Mouse (Mus musculus) liver (tissue): ENCODE measurements around the gene Myl6.

Source experiments
- DNase-seq: peaks from one replicate; pipeline ENCODE4 v3.0.0-alpha.2; 2020; ENCODE audit warnings: mixed read lengths

Myl6 gene

DNA sequence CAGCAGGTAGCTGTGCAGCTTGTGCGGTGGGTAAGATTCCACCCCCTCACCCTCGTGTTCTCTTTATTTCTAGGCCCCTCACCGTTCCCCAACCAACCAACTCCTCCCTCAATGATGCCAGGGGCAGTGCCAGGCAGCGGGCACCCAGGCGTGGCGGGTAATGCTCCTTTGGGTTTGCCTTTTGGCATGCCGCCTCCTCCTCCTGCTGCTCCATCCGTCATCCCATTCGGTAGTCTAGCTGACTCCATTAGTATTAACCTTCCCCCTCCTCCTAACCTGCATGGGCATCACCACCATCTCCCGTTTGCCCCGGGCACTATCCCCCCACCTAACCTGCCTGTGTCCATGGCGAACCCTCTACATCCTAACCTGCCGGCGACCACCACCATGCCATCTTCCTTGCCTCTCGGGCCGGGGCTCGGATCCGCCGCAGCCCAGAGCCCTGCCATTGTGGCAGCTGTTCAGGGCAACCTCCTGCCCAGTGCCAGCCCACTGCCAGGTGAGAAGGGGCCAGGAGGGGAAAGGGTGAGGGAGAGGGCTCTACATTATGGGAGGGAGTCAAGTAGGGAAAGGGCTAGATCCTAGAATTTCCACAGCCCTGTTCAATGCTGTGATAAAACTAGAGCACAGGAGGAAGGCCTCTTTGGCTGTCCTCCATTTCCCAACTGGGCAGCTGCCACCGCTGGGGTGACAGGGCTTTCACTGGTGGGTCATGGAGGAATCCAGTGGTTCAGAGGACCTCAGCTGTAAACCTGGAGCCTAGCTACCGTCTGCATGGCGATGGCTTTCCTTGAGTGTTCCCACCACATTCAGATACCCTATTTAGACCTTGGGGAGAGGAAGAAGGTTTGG is 5.9 kb downstream of the Myl6 start:
- no peak for DNase-seq

DNA sequence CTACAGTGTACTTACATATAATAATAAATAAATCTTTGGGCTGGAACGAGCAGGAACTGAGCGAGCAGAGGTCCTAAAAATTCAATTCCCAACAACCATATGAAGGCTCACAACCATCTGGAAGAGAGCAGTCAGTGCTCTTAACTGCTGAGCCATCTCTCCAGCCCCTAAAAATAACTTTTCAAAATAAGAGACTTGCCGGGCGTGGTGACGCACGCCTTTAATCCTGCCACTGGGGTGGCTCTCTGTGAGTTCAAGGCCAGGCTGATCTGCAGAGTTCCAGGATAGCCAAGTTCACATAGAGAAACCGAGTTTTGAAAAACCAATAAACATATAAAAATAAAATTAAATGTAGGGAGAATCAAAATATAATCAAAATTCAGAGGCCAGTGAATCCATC is 7.6 kb downstream of the Myl6 start:
- no peak for DNase-seq

GRCm38 (mm10) chr10:128474366-128474765 is 19.6 kb downstream of the Myl6 start:
- no peak for DNase-seq

- no peak for DNase-seq
Observed at GRCm38 (mm10) chr10:128460270-128460630, 33.7 kb downstream of the Myl6 start.

- DNase-seq, result peak; percentile 68
Observed at GRCm38 (mm10) chr10:128459409-128460269, 34.3 kb downstream of the Myl6 start.

- DNase-seq, result peak; percentile 92
Observed at GRCm38 (mm10) chr10:128458719-128459408, 35.1 kb downstream of the Myl6 start, which contains the start of gene Smarcc2. TSS of gene Smarcc2 (plus strand) at chr10:128459248.

GRCm38 (mm10) chr10:128458348-128458718 is 35.6 kb downstream of the Myl6 start:
- peak; percentile 92 for DNase-seq

DNA sequence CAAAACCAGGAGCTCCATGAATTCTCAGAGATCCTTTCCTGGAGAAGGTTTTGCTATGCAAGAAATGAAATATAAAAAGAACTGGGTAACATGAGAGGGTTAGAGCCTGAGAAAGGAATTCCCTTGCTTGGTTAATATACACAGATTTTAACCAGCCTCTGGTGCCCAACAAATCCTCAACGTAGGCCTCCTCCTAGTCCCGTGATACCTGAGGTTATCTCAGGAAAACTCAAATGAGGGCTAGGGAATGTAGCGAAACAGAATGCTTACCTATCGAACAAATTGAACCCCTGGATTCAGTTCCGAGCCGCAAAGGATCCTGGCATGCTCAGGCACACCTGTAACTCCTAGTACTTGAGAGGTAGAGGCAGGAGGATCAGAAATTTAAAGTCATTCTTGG is 36.3 kb downstream of the Myl6 start:
- DNase-seq, result no peak

DNA sequence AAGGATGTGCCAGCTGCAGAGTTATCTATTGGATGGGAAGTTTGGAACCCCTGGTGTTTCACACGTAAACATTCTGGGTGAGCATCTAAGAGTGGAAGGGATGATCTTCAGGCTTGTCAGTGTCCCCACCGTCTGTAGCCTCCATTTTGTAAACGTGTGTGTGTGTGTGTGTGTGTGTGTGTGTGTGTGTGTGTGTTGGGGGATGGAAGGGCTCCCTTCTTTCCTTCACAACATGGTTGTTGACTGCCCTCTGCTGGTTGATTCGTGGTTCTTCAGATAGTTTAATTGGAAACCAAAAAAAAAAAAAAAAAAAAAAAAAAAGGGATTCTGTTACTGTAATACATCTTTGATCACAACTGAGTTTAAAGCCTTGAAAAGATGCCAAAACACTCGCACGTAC is 38.7 kb downstream of the Myl6 start:
- DNase-seq, result peak; percentile 69

- no peak for DNase-seq
Observed at GRCm38 (mm10) chr10:128454471-128454870, 39.5 kb downstream of the Myl6 start.

- DNase-seq, result no peak
Observed at GRCm38 (mm10) chr10:128451014-128451413, 42.9 kb downstream of the Myl6 start.

- DNase-seq, result no peak
Observed at GRCm38 (mm10) chr10:128445407-128445806, 48.5 kb downstream of the Myl6 start.

GRCm38 (mm10) chr10:128444354-128444753 is 49.6 kb downstream of the Myl6 start:
- no peak for DNase-seq

DNA sequence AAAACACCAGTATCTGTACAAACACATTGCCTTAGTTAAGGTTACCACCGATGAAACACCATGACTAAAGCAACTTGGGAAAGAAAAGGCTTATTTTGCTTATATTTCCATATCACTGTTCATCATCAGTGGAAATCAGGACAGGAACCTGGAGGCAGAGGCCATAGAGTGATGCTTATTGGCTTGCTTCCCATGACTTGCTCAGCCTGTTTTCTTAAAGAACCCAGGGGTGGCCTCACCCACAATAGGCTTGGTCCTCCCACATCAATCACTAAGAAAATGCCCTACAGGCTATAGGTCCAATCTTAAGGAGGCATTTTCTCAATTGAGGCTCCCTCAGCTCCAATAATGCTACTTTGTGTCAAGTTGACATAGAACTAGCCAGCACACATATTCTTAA is 51.2 kb downstream of the Myl6 start:
- no peak for DNase-seq

- no peak for DNase-seq
Observed at GRCm38 (mm10) chr10:128441324-128442119, 52.4 kb downstream of the Myl6 start.
